Mouse (Mus musculus) midbrain, embryonic 13.5 days (tissue): ENCODE data around the gene Rbfox3. TPM values are rescaled to one million over a fixed set of nuclear protein-coding genes. Genes with fewer than 3 reads are reported as not detected.
A peak's percentile ranks its signal among the peaks of the same experiment; 100 is the strongest.

Source experiments
- ATAC-seq: fragments of 200-750 bp; cut with Nextera tagmentation; 2 replicates; pipeline ENCODE4 v1.8.0; 2017; ENCODE audit warnings: mild to moderate bottlenecking, moderate TSS enrichment, moderate library complexity
- H3K27ac ChIP-seq: fragments of 300-500 bp; sonication (generic); 2 replicates; pipeline ENCODE4 v1.5.1; 2015; ENCODE audit warnings: inconsistent platforms, mild to moderate bottlenecking, moderate library complexity
- H3K27me3 ChIP-seq: fragments of 300-500 bp; sonication (generic); 2 replicates; pipeline ENCODE4 v1.6.1; 2015; ENCODE audit warnings: mild to moderate bottlenecking, inconsistent platforms
- H3K36me3 ChIP-seq: fragments of 300-500 bp; sonication (generic); 2 replicates; pipeline ENCODE4 v1.6.1; 2015; ENCODE audit warnings: mild to moderate bottlenecking, inconsistent platforms
- H3K4me1 ChIP-seq: fragments of 300-500 bp; sonication (generic); replicated peaks from 2 replicates; pipeline ENCODE4 v1.6.1; 2015; ENCODE audit warnings: inconsistent platforms
- H3K4me2 ChIP-seq: fragments of 300-500 bp; sonication (generic); replicated peaks from 2 replicates; pipeline ENCODE4 v1.6.1; 2015; ENCODE audit warnings: moderate library complexity, mild to moderate bottlenecking, inconsistent platforms
- H3K4me3 ChIP-seq: fragments of 300-500 bp; sonication (generic); replicated peaks from 2 replicates; pipeline ENCODE4 v1.5.1; 2015; ENCODE audit warnings: mild to moderate bottlenecking, inconsistent platforms
- H3K9ac ChIP-seq: fragments of 300-500 bp; sonication (generic); replicated peaks from 2 replicates; pipeline ENCODE4 v1.6.1; 2015; ENCODE audit warnings: mild to moderate bottlenecking, inconsistent platforms
- H3K9me3 ChIP-seq: fragments of 300-500 bp; sonication (generic); 2 replicates; pipeline ENCODE4 v1.6.1; 2016; ENCODE audit warnings: mild to moderate bottlenecking, inconsistent platforms
- WGBS: fragments of 180-500 bp; shearing (Covaris S2); methylation state at CpG from one replicate; pipeline ENCODE4 v1.1.7; 2015; 5-methylcytosine and 5-hydroxymethylcytosine counted together
- polyA plus RNA-seq: library from polyadenylated mRNA; unstranded; fragments of >200 nt; fragmentation: Nextera tagmentation; extraction: Ambion mirVana; gene quantifications from 2 replicates; pipeline ENCODE4 v1.2.1, GENCODE M21; 2015

The Rbfox3 gene
- polyA plus RNA-seq, 1 experiment from 2014 or later = 29.9 TPM

GRCm38 (mm10) chr11:118569571-118570062 is 341.8 kb downstream of the Rbfox3 start:
- Histone ChIP-seq H3K9ac (peak overlapping the region; percentile 61), H3K4me1 (peaks cover 27% of the 10 kb centered on the region), H3K4me2 (peak overlapping the region; percentile 84), H3K27ac (no peak overlapping the region), H3K27me3 (peaks cover 65% of the 10 kb centered on the region), H3K4me3 (peak overlapping the region; percentile 51), H3K36me3 (no peaks in the 10 kb centered on the region), H3K9me3 (no peaks in the 10 kb centered on the region)
- under 1% methylated on average over 30 of the region's 51 CpGs for WGBS
- ATAC-seq = peak; percentile 51

- H3K9ac ChIP-seq = no peak overlapping the region
- H3K9me3 ChIP-seq = no peaks in the 10 kb centered on the region
- 85% methylated on average over 5 of the region's 5 CpGs for WGBS
- ATAC-seq = no peak
- no peak overlapping the region for H3K27ac ChIP-seq
- no peaks in the 10 kb centered on the region for H3K36me3 ChIP-seq
- H3K4me2 ChIP-seq = no peak overlapping the region
- H3K27me3 ChIP-seq = peaks cover 21% of the 10 kb centered on the region
- H3K4me3 ChIP-seq = no peak overlapping the region
- H3K4me1 ChIP-seq = peaks cover 5% of the 10 kb centered on the region
Measured at GRCm38 (mm10) chr11:118563877-118564276, 347.5 kb downstream of the Rbfox3 start.

GRCm38 (mm10) chr11:118562847-118563246 is 348.6 kb downstream of the Rbfox3 start:
- WGBS = 87% methylated on average over 4 of the region's 4 CpGs
- Histone ChIP-seq H3K4me3 (no peak overlapping the region), H3K9ac (no peak overlapping the region), H3K27me3 (peaks cover 11% of the 10 kb centered on the region), H3K4me1 (no peaks in the 10 kb centered on the region), H3K27ac (no peak overlapping the region), H3K36me3 (no peaks in the 10 kb centered on the region), H3K4me2 (no peak overlapping the region), H3K9me3 (no peaks in the 10 kb centered on the region)
- no peak for ATAC-seq

- H3K27me3 ChIP-seq = 0 out of 2 replicates have a peak, but pooled peaks cover 6% of the 10 kb centered on the region
- H3K27ac ChIP-seq = no peak overlapping the region
- H3K4me1 ChIP-seq = peaks cover 19% of the 10 kb centered on the region
- no peaks in the 10 kb centered on the region for H3K36me3 ChIP-seq
- WGBS = 50% methylated on average over 8 of the region's 8 CpGs
- H3K9me3 ChIP-seq = no peaks in the 10 kb centered on the region
- no peak overlapping the region for H3K4me3 ChIP-seq
- no peak for ATAC-seq
- H3K9ac ChIP-seq = no peak overlapping the region
- no peak overlapping the region for H3K4me2 ChIP-seq
Measured at GRCm38 (mm10) chr11:118558193-118558592, 353.2 kb downstream of the Rbfox3 start.

GRCm38 (mm10) chr11:118555631-118556030 is 355.8 kb downstream of the Rbfox3 start:
- Histone ChIP-seq H3K36me3 (no peaks in the 10 kb centered on the region), H3K4me1 (peaks cover 42% of the 10 kb centered on the region), H3K9me3 (no peaks in the 10 kb centered on the region), H3K9ac (no peak overlapping the region), H3K4me2 (no peak overlapping the region), H3K27ac (no peak overlapping the region), H3K27me3 (0 out of 2 replicates have a peak, but pooled peaks cover 6% of the 10 kb centered on the region), H3K4me3 (no peak overlapping the region)
- WGBS = 65% methylated on average over 5 of the region's 5 CpGs
- no peak for ATAC-seq

- Histone ChIP-seq H3K9ac (no peak overlapping the region), H3K4me2 (no peak overlapping the region), H3K4me1 (peaks cover 48% of the 10 kb centered on the region), H3K36me3 (no peaks in the 10 kb centered on the region), H3K9me3 (no peaks in the 10 kb centered on the region), H3K27ac (0 out of 2 replicates have a peak overlapping the region, but pooled peaks have one; percentile 49), H3K4me3 (no peak overlapping the region), H3K27me3 (0 out of 2 replicates have a peak, but pooled peaks cover 6% of the 10 kb centered on the region)
- ATAC-seq = no peak
- 0% methylated on average over 4 of the region's 4 CpGs for WGBS
Measured at GRCm38 (mm10) chr11:118554542-118554941, 356.9 kb downstream of the Rbfox3 start.

- Histone ChIP-seq H3K9ac (no peak overlapping the region), H3K27ac (peak overlapping the region; percentile 49; the same call in 1 of the 2 replicates), H3K4me1 (peaks cover 48% of the 10 kb centered on the region), H3K9me3 (no peaks in the 10 kb centered on the region), H3K36me3 (no peaks in the 10 kb centered on the region), H3K4me2 (no peak overlapping the region), H3K4me3 (no peak overlapping the region), H3K27me3 (0 out of 2 replicates have a peak, but pooled peaks cover 6% of the 10 kb centered on the region)
- 23% methylated on average over 4 of the region's 4 CpGs for WGBS
- no peak for ATAC-seq
Measured at GRCm38 (mm10) chr11:118553926-118554325, 357.5 kb downstream of the Rbfox3 start.

- no peak for ATAC-seq
- no peak overlapping the region for H3K4me3 ChIP-seq
- peaks cover 48% of the 10 kb centered on the region for H3K4me1 ChIP-seq
- H3K27ac ChIP-seq = no peak overlapping the region
- WGBS = 57% methylated on average over 6 of the region's 6 CpGs
- H3K4me2 ChIP-seq = no peak overlapping the region
- H3K9ac ChIP-seq = no peak overlapping the region
- H3K27me3 ChIP-seq = 0 out of 2 replicates have a peak, but pooled peaks cover 6% of the 10 kb centered on the region
- no peaks in the 10 kb centered on the region for H3K36me3 ChIP-seq
- H3K9me3 ChIP-seq = no peaks in the 10 kb centered on the region
Measured at GRCm38 (mm10) chr11:118553001-118553400, 358.4 kb downstream of the Rbfox3 start.

GRCm38 (mm10) chr11:118552478-118552877 is 358.9 kb downstream of the Rbfox3 start:
- Histone ChIP-seq H3K36me3 (no peaks in the 10 kb centered on the region), H3K4me3 (no peak overlapping the region), H3K27ac (no peak overlapping the region), H3K27me3 (0 out of 2 replicates have a peak, but pooled peaks cover 6% of the 10 kb centered on the region), H3K4me2 (no peak overlapping the region), H3K9ac (no peak overlapping the region), H3K9me3 (no peaks in the 10 kb centered on the region), H3K4me1 (peaks cover 48% of the 10 kb centered on the region)
- 84% methylated on average over 4 of the region's 4 CpGs for WGBS
- ATAC-seq = no peak

- WGBS = 44% methylated on average over 3 of the region's 3 CpGs
- Histone ChIP-seq H3K4me2 (no peak overlapping the region), H3K9ac (0 out of 2 replicates have a peak overlapping the region, but pooled peaks have one; percentile 14)
Measured at GRCm38 (mm10) chr11:118551705-118552104, 359.7 kb downstream of the Rbfox3 start.

GRCm38 (mm10) chr11:118550773-118551520 is 360.4 kb downstream of the Rbfox3 start:
- no peak overlapping the region for H3K9ac ChIP-seq
- ATAC-seq = peak; percentile 63
- peak overlapping the region; percentile 35 for H3K27ac ChIP-seq
- no peaks in the 10 kb centered on the region for H3K9me3 ChIP-seq
- WGBS = 18% methylated on average over 17 of the region's 17 CpGs
- H3K36me3 ChIP-seq = no peaks in the 10 kb centered on the region
- no peak overlapping the region for H3K4me3 ChIP-seq
- H3K4me1 ChIP-seq = peaks cover 54% of the 10 kb centered on the region
- no peak overlapping the region for H3K4me2 ChIP-seq
- 0 out of 2 replicates have a peak, but pooled peaks cover 3% of the 10 kb centered on the region for H3K27me3 ChIP-seq

More at GRCm38 (mm10) chr11:118551705-118552104, 359.7 kb downstream of the Rbfox3 start:
- Histone ChIP-seq H3K27ac (peak overlapping the region; percentile 20; the same call in 1 of the 2 replicates), H3K36me3 (no peaks in the 10 kb centered on the region), H3K9me3 (no peaks in the 10 kb centered on the region), H3K27me3 (0 out of 2 replicates have a peak, but pooled peaks cover 3% of the 10 kb centered on the region), H3K4me3 (no peak overlapping the region), H3K4me1 (peaks cover 48% of the 10 kb centered on the region)
- ATAC-seq = no peak

GRCm38 (mm10) chr11:118548242-118548641 is 363.2 kb downstream of the Rbfox3 start:
- peaks cover 42% of the 10 kb centered on the region for H3K4me1 ChIP-seq
- WGBS = 93% methylated on average over 9 of the region's 9 CpGs

More at GRCm38 (mm10) chr11:118548242-118548641, 363.2 kb downstream of the Rbfox3 start:
- Histone ChIP-seq H3K9me3 (no peaks in the 10 kb centered on the region), H3K27ac (no peak overlapping the region), H3K27me3 (no peaks in the 10 kb centered on the region), H3K9ac (no peak overlapping the region), H3K4me2 (no peak overlapping the region), H3K4me3 (no peak overlapping the region), H3K36me3 (no peaks in the 10 kb centered on the region)
- ATAC-seq = no peak
